ENCODE assay signal across 8 mouse cellular contexts in the genomic region with DNA sequence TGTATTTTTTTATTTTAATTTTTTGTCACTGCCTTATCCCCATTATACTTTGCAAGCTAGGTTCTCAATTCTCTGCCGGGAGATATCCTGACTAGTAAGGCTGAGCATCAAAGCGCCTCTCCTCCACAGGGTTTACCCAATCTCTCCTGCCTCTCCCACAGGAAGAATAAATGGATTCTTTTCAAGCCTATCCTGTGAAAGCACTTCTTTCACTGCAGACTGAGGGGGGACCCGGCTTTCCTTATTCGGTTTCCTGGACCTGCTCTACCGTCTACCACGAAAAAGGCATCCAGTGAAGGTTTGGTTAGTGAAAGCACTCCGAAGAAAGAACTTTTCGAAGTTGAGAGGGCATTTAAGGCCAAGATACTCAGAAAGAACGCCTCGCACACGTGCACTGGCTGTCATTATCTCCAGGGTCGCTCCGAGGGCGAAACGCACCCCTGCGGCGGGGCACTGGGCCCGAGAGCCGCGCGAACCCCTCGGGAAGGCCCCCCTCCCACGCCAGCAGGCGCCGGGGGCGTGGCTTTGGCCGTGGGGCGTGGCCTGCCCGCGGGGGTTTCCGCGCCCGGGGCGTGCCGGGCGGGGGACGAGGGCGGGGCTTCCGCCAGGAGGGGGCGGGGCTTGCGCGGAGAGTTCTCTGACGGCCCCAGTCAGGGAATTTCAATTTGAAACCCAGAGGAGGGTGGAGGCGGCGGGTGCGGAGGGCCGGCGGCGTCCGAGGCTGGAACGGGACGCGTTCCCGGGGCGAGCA. TPM values are rescaled to one million over a fixed set of nuclear protein-coding genes. Genes with fewer than 3 reads are reported as not detected.
A peak's percentile ranks its signal among the peaks of the same experiment; 100 is the strongest.
DNase-seq lines count a peak whose midpoint lies in the region; ATAC-seq and TF ChIP-seq lines count a peak whose summit lies in the region.

TSS of gene Epb41l2 (plus strand) at position 591 of the 751 bp plus-strand sequence.

- H3K36me3 ChIP-seq in forebrain, embryonic 14.5 days (ENCODE audit: control insufficient read depth, insufficient read depth, low read length) = no peaks in the 10 kb centered on the region
- H3K36me3 ChIP-seq in liver, embryonic 16.5 days (ENCODE audit: control insufficient read depth, insufficient read depth) = no peaks in the 10 kb centered on the region
- no peaks in the 10 kb centered on the region for H3K36me3 ChIP-seq in neural tube, embryonic 12.5 days
- no peaks in the 10 kb centered on the region for H3K36me3 ChIP-seq in stomach, postnatal 0 days (ENCODE audit: control insufficient read depth, insufficient read depth, low read length)

- ATAC-seq in forebrain, embryonic 14.5 days = peak; percentile 94
- ATAC-seq in liver, embryonic 16.5 days (ENCODE audit: low read depth) = peak; percentile 91
- ATAC-seq in neural tube, embryonic 12.5 days (ENCODE audit: low FRiP score, low read depth) = peak; percentile 95
- peak; percentile 93 for ATAC-seq in stomach, postnatal 0 days (ENCODE audit: low FRiP score, low TSS enrichment)

- H3K27ac ChIP-seq in forebrain, embryonic 14.5 days (ENCODE audit: low read depth, low read length) = 0 out of 2 replicates have a peak within 1 kb of the TSS, but pooled peaks have one; percentile 27
- peak within 1 kb of the TSS; percentile 59 for H3K27ac ChIP-seq in liver, embryonic 16.5 days (ENCODE audit: low read length)
- H3K27ac ChIP-seq in neural tube, embryonic 12.5 days = 0 out of 2 replicates have a peak within 1 kb of the TSS, but pooled peaks have one; percentile 28
- H3K27ac ChIP-seq in stomach, postnatal 0 days (replicated peaks) = peak within 1 kb of the TSS; percentile 87

- H3K4me1 ChIP-seq in forebrain, embryonic 14.5 days (ENCODE audit: control insufficient read depth, insufficient read depth, low read length) = peaks cover 12% of the 10 kb centered on the region
- peaks cover 7% of the 10 kb centered on the region for H3K4me1 ChIP-seq in liver, embryonic 16.5 days (ENCODE audit: control insufficient read depth, low read depth, low read length)
- H3K4me1 ChIP-seq in neural tube, embryonic 12.5 days = peaks cover 8% of the 10 kb centered on the region
- 0 out of 2 replicates have a peak, but pooled peaks cover 2% of the 10 kb centered on the region for H3K4me1 ChIP-seq in stomach, postnatal 0 days (replicated peaks; ENCODE audit: control insufficient read depth, insufficient read depth)

- intact Hi-C loops in heart, postnatal 10 days (cut with DNase I) = no loop called here

- no peaks in the 10 kb centered on the region; the same call in 1 of the 2 replicates for H3K9me3 ChIP-seq in forebrain, embryonic 14.5 days (replicated peaks; ENCODE audit: control insufficient read depth, low read length)
- H3K9me3 ChIP-seq in liver, embryonic 16.5 days (replicated peaks; ENCODE audit: control insufficient read depth, low read length) = no peaks in the 10 kb centered on the region
- no peaks in the 10 kb centered on the region for H3K9me3 ChIP-seq in neural tube, embryonic 12.5 days
- H3K9me3 ChIP-seq in stomach, postnatal 0 days (ENCODE audit: control insufficient read depth, low read length) = no peaks in the 10 kb centered on the region

- no peaks in the 10 kb centered on the region for H3K27me3 ChIP-seq in forebrain, embryonic 14.5 days (replicated peaks; ENCODE audit: control insufficient read depth, insufficient read depth, low read length)
- H3K27me3 ChIP-seq in liver, embryonic 16.5 days (ENCODE audit: control insufficient read depth, insufficient read depth, low read depth, low read length) = peaks cover 4% of the 10 kb centered on the region
- no peaks in the 10 kb centered on the region; the same call in 1 of the 2 replicates for H3K27me3 ChIP-seq in neural tube, embryonic 12.5 days (replicated peaks)
- no peaks in the 10 kb centered on the region for H3K27me3 ChIP-seq in stomach, postnatal 0 days (ENCODE audit: control insufficient read depth, insufficient read depth, low read length)

- H3K4me3 ChIP-seq in forebrain, embryonic 14.5 days (ENCODE audit: low read depth, low read length) = peak within 1 kb of the TSS; percentile 75
- H3K4me3 ChIP-seq in liver, embryonic 16.5 days (ENCODE audit: low read depth, low read length) = peak within 1 kb of the TSS; percentile 78
- peak within 1 kb of the TSS; percentile 86 for H3K4me3 ChIP-seq in neural tube, embryonic 12.5 days
- H3K4me3 ChIP-seq in stomach, postnatal 0 days (ENCODE audit: low read depth, low read length) = peak within 1 kb of the TSS; percentile 91

- no peak for TF ChIP-seq CTCF in stomach, postnatal 0 days (IDR thresholded peaks at IDR 0.05; ENCODE audit: low read depth)

- DNase-seq in ES-CJ7 (ENCODE audit: low read depth, low spot score) = peak; percentile 79
- DNase-seq in cerebellum, adult 11 months = peak; percentile 46
- DNase-seq in forebrain, embryonic 14.5 days (ENCODE audit: low spot score) = peak; percentile 80
- DNase-seq in heart, postnatal 10 days = peak; percentile 96
- DNase-seq in large intestine, adult 2 months (ENCODE audit: low read depth, low spot score) = no peak
- DNase-seq in stomach, postnatal 0 days (ENCODE audit: low spot score) = peak; percentile 95

- peak within 1 kb of the TSS; percentile 85 for H3K4me2 ChIP-seq in forebrain, embryonic 14.5 days (ENCODE audit: low read length)
- peak within 1 kb of the TSS; percentile 94 for H3K4me2 ChIP-seq in liver, embryonic 16.5 days (ENCODE audit: low read depth, low read length)
- H3K4me2 ChIP-seq in neural tube, embryonic 12.5 days (replicated peaks) = peak within 1 kb of the TSS; percentile 78
- H3K4me2 ChIP-seq in stomach, postnatal 0 days (replicated peaks; ENCODE audit: low read depth) = peak within 1 kb of the TSS; percentile 80

- 1% methylated on average over 51 of the region's 55 CpGs for WGBS in forebrain, embryonic 14.5 days
- under 1% methylated on average over 48 of the region's 55 CpGs for WGBS in large intestine, adult 2 months
- 2% methylated on average over 49 of the region's 55 CpGs for WGBS in liver, embryonic 16.5 days (ENCODE audit: insufficient replicate concordance)
- under 1% methylated on average over 55 of the region's 55 CpGs for WGBS in neural tube, embryonic 12.5 days
- 1% methylated on average over 43 of the region's 55 CpGs for WGBS in stomach, postnatal 0 days

- peak within 1 kb of the TSS; percentile 78 for H3K9ac ChIP-seq in forebrain, embryonic 14.5 days (ENCODE audit: low read length)
- peak within 1 kb of the TSS; percentile 75 for H3K9ac ChIP-seq in liver, embryonic 16.5 days (ENCODE audit: low read depth, low read length)
- H3K9ac ChIP-seq in neural tube, embryonic 12.5 days = peak within 1 kb of the TSS; percentile 87
- H3K9ac ChIP-seq in stomach, postnatal 0 days (ENCODE audit: low read length) = peak within 1 kb of the TSS; percentile 83

- no peak for TF ChIP-seq EP300 in stomach, postnatal 0 days (optimal IDR thresholded peaks at IDR 0.05)

RNA-seq across cellular contexts. Expression of gene Epb41l2, which starts in this region (rescaled TPM):
- polyA plus RNA-seq in forebrain, embryonic 14.5 days (2014; fragmentation: Nextera tagmentation; extraction: Ambion mirVana) = 17.2 and 20.6 TPM in 2 replicates
- total RNA-seq in heart, postnatal 10 days (2021) = 10 to 100 TPM; 91.3 to 92.8 TPM
- polyA plus RNA-seq in large intestine, adult 2 months (2012; rRNA removed) = 21.6 and 32.3 TPM in 2 replicates
- 10.9 and 11.9 TPM in 2 replicates for polyA plus RNA-seq in liver, embryonic 16.5 days (2015; fragmentation: Nextera tagmentation; extraction: Ambion mirVana)
- polyA plus RNA-seq in neural tube, embryonic 12.5 days (2016; fragmentation: Nextera tagmentation; extraction: Ambion mirVana) = 36.5 and 40.2 TPM in 2 replicates
- polyA plus RNA-seq in stomach, postnatal 0 days (2015; fragmentation: Nextera tagmentation; extraction: Ambion mirVana) = 18.2 and 19.3 TPM in 2 replicates

Comparison
In these comparisons a context has a peak if more than half of its experiments do, and no peak if none do; other contexts are left out.
1. H3K27ac ChIP-seq: peak in every context shown above with its lines; median percentile 87 in stomach, postnatal 0 days; 59 in liver, embryonic 16.5 days; 28 in neural tube, embryonic 12.5 days; 27 in forebrain, embryonic 14.5 days.